In the genomic region with DNA sequence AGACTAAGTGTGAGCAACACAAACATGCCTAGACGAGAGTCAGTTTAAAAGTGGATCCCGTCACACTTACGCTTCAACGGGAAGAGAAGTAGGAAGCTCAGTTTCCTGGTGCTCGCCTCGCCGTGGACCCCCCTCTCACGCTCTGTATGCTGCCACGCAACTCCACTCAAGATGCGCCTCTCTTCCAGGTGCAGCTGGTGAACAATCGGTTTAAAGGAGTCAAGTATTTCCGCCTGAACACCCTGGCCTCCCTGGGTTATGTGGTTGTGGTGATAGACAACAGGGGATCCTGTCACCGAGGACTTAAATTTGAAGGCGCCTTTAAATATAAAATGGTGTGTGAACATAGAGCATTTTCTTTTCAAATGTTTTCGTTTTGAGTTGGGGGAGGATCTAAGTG, we compare ENCODE assay signal across 27 mouse cellular contexts. TPM values are rescaled to one million over a fixed set of nuclear protein-coding genes. Genes with fewer than 3 reads are reported as not detected.
DNase-seq lines count a peak whose midpoint lies in the region; ATAC-seq and TF ChIP-seq lines count a peak whose summit lies in the region.
"Had no signal": no experiment of that assay in that cellular context is flagged by ENCODE, and none has a peak within 500 bp of the region (broad histone marks: within the 10 kb centered on the region; RNA-seq: fewer than 3 reads in every experiment).

No protein-coding gene starts in this region.

- no peak for TF ChIP-seq CTCF in brain, embryonic 14.5 days (IDR thresholded peaks at IDR 0.05; ENCODE audit: borderline replicate concordance, extremely low read depth, insufficient read depth, insufficient read length)
- no peak for TF ChIP-seq CTCF in lung, adult 2 months (IDR thresholded peaks at IDR 0.05; ENCODE audit: insufficient read depth, low read length)

- DNase-seq in heart, adult 11 months, result peak; percentile 88
- DNase-seq in heart, adult 9 months (ENCODE audit: low spot score in 2 of 2), result no peak
- peak; percentile 57 for DNase-seq in A20 (ENCODE audit: low read depth, low spot score)
- peak; percentile 1 for DNase-seq in brain, embryonic 14.5 days (ENCODE audit: low read depth)
- peak; percentile 41 for DNase-seq in thymus, postnatal 10 days (ENCODE audit: low spot score in 2 of 2)
- no peak for DNase-seq in lung, adult 2 months
- DNase-seq: adrenal gland, postnatal 36 days; cerebellum, adult 18-20 months; cerebellum, postnatal 25 days; gastrocnemius, postnatal 36 days; heart, postnatal 4 days; kidney, adult 8-10 months; kidney, postnatal 10 days; lung, embryonic 14.5 days; right cerebral cortex, postnatal 4 days had no signal

- TF ChIP-seq POLR2A in brain, embryonic 14.5 days (IDR thresholded peaks at IDR 0.05; ENCODE audit: borderline replicate concordance, extremely low read depth, insufficient read depth, insufficient read length, poor library complexity, severe bottlenecking), result no peak
- TF ChIP-seq POLR2A in lung, adult 2 months (IDR thresholded peaks at IDR 0.05; ENCODE audit: borderline replicate concordance, extremely low read depth, low read depth, low read length), result no peak

- 89% methylated on average over 15 of the region's 15 CpGs for WGBS in midbrain, embryonic 13.5 days
- WGBS in lung, adult 2 months, result 77% methylated on average over 15 of the region's 15 CpGs

- no peak overlapping the region for H3K9ac ChIP-seq in midbrain, embryonic 13.5 days (replicated peaks)
- H3K9ac ChIP-seq: embryonic facial prominence, embryonic 13.5 days; forebrain, embryonic 15.5 days; heart, embryonic 15.5 days; hindbrain, embryonic 14.5 days; lung, embryonic 14.5 days had no signal

- H3K36me3 ChIP-seq in midbrain, embryonic 13.5 days, result peaks cover 78% of the 10 kb centered on the region

- H3K27me3 ChIP-seq in midbrain, embryonic 13.5 days, result no peaks in the 10 kb centered on the region
- H3K27me3 ChIP-seq: embryonic facial prominence, embryonic 13.5 days; forebrain, embryonic 15.5 days; heart, embryonic 15.5 days; megakaryocyte, embryonic 14.5 days; Patski had no signal

- no peak for ATAC-seq in midbrain, embryonic 13.5 days
- ATAC-seq in megakaryocyte-erythroid progenitor cell, adult 5-6 weeks (replicated peaks; ENCODE audit: low FRiP score, low TSS enrichment, poor library complexity, severe bottlenecking), result no peak
- ATAC-seq: forebrain, embryonic 15.5 days; inflammation-experienced regulatory T-cells, adult 6 months; Patski had no signal

- H3K4me1 ChIP-seq in midbrain, embryonic 13.5 days (replicated peaks), result no peaks in the 10 kb centered on the region
- H3K4me1 ChIP-seq in lung, adult 2 months (ENCODE audit: control insufficient read depth, insufficient read depth, low read length), result no peaks in the 10 kb centered on the region
- H3K4me1 ChIP-seq: embryonic facial prominence, embryonic 13.5 days; forebrain, embryonic 15.5 days; heart, embryonic 15.5 days had no signal

- no peak overlapping the region for H3K27ac ChIP-seq in midbrain, embryonic 13.5 days
- H3K27ac ChIP-seq: embryonic facial prominence, embryonic 13.5 days; forebrain, embryonic 15.5 days; heart, embryonic 15.5 days; hindbrain, embryonic 14.5 days; left cerebral cortex, adult 2 months had no signal

- H3K4me3 ChIP-seq in midbrain, embryonic 13.5 days (replicated peaks), result no peak overlapping the region
- H3K4me3 ChIP-seq in lung, adult 2 months (replicated peaks; ENCODE audit: extremely low read depth, low read depth, low read length), result no peak overlapping the region
- H3K4me3 ChIP-seq: embryonic facial prominence, embryonic 13.5 days; erythroblast, embryonic 14.5 days; forebrain, embryonic 15.5 days; heart, embryonic 15.5 days; left cerebral cortex, adult 2 months; megakaryocyte, embryonic 14.5 days had no signal

- no peak overlapping the region for H3K4me2 ChIP-seq in midbrain, embryonic 13.5 days (replicated peaks)
- H3K4me2 ChIP-seq: embryonic facial prominence, embryonic 13.5 days; forebrain, embryonic 15.5 days; heart, embryonic 15.5 days; hindbrain, embryonic 14.5 days; lung, embryonic 14.5 days had no signal

- H3K9me3 ChIP-seq in midbrain, embryonic 13.5 days, result no peaks in the 10 kb centered on the region
- H3K9me3 ChIP-seq: embryonic facial prominence, embryonic 13.5 days; forebrain, embryonic 15.5 days; G1E; heart, embryonic 15.5 days; megakaryocyte, embryonic 14.5 days had no signal

RNA-seq across cellular contexts. Expression of gene Igdcc4, which starts 27.0 kb away (rescaled TPM):
- 26.2 and 33.3 TPM in 2 replicates for polyA plus RNA-seq in brain, embryonic 14.5 days (2012; rRNA removed)
- polyA plus RNA-seq in midbrain, embryonic 13.5 days (2015; fragmentation: Nextera tagmentation; extraction: Ambion mirVana), result 11.0 and 12.6 TPM in 2 replicates
- polyA plus RNA-seq in lung, adult 2 months (2012; rRNA removed), result 1.9 and 3.7 TPM in 2 replicates
- 0.35 TPM in 1 of 2 replicates, not detected in the other for total RNA-seq in megakaryocyte-erythroid progenitor cell, adult 5-6 weeks (2014; fragmentation: Nextera tagmentation)
- total RNA-seq in megakaryocyte-erythroid progenitor cell, adult 5-6 weeks (2017), result 0.42 TPM in 1 of 2 replicates, not detected in the other
- polyA plus RNA-seq: erythroblast, embryonic 14.5 days; G1E had no signal

RNA-seq across cellular contexts. Expression of gene Dpp8, which starts 42.0 kb away (rescaled TPM):
- polyA plus RNA-seq in brain, embryonic 14.5 days (2012; rRNA removed), result 51.3 and 58.3 TPM in 2 replicates
- polyA plus RNA-seq in midbrain, embryonic 13.5 days (2015; fragmentation: Nextera tagmentation; extraction: Ambion mirVana), result 40.4 and 45.5 TPM in 2 replicates
- 44.8 and 76.3 TPM in 2 replicates for polyA plus RNA-seq in lung, adult 2 months (2012; rRNA removed)
- total RNA-seq in megakaryocyte-erythroid progenitor cell, adult 5-6 weeks (2014; fragmentation: Nextera tagmentation), result 76.5 and 88.9 TPM in 2 replicates
- 77.5 and 95.5 TPM in 2 replicates for total RNA-seq in megakaryocyte-erythroid progenitor cell, adult 5-6 weeks (2017)

RNA-seq across cellular contexts. Expression of gene Hacd3, which starts 52.8 kb away (rescaled TPM):
- 113 and 117 TPM in 2 replicates for polyA plus RNA-seq in brain, embryonic 14.5 days (2012; rRNA removed)
- 188 and 192 TPM in 2 replicates for polyA plus RNA-seq in midbrain, embryonic 13.5 days (2015; fragmentation: Nextera tagmentation; extraction: Ambion mirVana)
- polyA plus RNA-seq in lung, adult 2 months (2012; rRNA removed), result 49.0 and 54.7 TPM in 2 replicates
- 40.4 and 48.9 TPM in 2 replicates for total RNA-seq in megakaryocyte-erythroid progenitor cell, adult 5-6 weeks (2014; fragmentation: Nextera tagmentation)
- 68.1 and 71.5 TPM in 2 replicates for total RNA-seq in megakaryocyte-erythroid progenitor cell, adult 5-6 weeks (2017)

Comparison
In these comparisons a context has a peak if more than half of its experiments do, and no peak if none do; other contexts are left out.
1. DNase-seq: peak in heart, adult 11 months (single experiment), A20 (single experiment), brain, embryonic 14.5 days (single experiment) and thymus, postnatal 10 days (2 of 2); none in heart, adult 9 months (0 of 2) and lung, adult 2 months (single experiment).